Mouse (Mus musculus): ENCODE measurements around the gene Prom1.

- TF ChIP-seq ZNF384 (IDR thresholded peaks at IDR 0.05; ENCODE audit: low read depth, low read length): no peak
- no peak for TF ChIP-seq ZC3H11A (IDR thresholded peaks at IDR 0.05; ENCODE audit: borderline replicate concordance, low read depth, low read length)
- no peak for TF ChIP-seq HCFC1 (IDR thresholded peaks at IDR 0.05; ENCODE audit: borderline replicate concordance, insufficient read depth, low read length)
- no peak for TF ChIP-seq MAFK (IDR thresholded peaks at IDR 0.05; ENCODE audit: insufficient read depth, low read depth, low read length)
These were observed 106.9 kb downstream of the Prom1 start for GRCm38 (mm10) chr5:43994981-43995380.

Data from ES-E14 (cell line).